Mouse (Mus musculus): ENCODE measurements around the gene Gm10271. TPM values are rescaled to one million over a fixed set of nuclear protein-coding genes. Genes with fewer than 3 reads are reported as not detected.

The Gm10271 gene
- total and polyA plus RNA-seq, 2 experiments from 2014 or later: not detected

DNA sequence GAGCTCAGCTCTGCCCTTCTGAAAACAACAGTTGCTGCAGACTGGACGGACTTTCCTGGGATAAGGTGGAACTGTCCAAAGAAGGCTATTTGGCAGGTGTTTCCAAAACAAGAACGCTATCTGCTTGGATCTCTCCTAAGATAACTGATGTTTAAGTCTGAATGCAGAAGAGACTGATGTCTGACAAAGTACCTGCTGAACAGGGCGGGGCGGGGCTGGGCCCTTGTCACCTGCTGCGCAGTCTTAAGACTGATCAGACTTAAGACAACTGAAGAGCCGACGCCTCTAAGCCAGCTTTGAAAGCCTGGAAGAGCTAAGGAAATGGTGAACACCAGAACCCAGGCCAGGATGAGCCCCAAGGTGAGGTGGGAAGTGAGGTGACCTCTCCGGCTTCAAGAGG, 51.8 kb downstream of the Gm10271 start:
- TF ChIP-seq CTCF (IDR thresholded peaks at IDR 0.05; ENCODE audit: low read depth): no peak
- Histone ChIP-seq H3K4me2 (ENCODE audit: low read depth, low read length) (no peak overlapping the region), H3K4me3 (ENCODE audit: low read length) (no peak overlapping the region), H3K27ac (no peak overlapping the region), H3K27me3 (ENCODE audit: insufficient read depth, low read length) (no peaks in the 10 kb centered on the region), H3K9ac (replicated peaks; ENCODE audit: low read length) (no peak overlapping the region), H3K36me3 (ENCODE audit: insufficient read depth, low read length) (peaks cover 23% of the 10 kb centered on the region; the same call in 1 of the 2 replicates), H3K4me1 (ENCODE audit: insufficient read depth, low read length) (no peaks in the 10 kb centered on the region), H3K9me3 (ENCODE audit: low read length) (no peaks in the 10 kb centered on the region)
- ATAC-seq (no peak), DNase-seq (ENCODE audit: low spot score) (no peak)
- WGBS: 90% methylated on average over 8 of the region's 8 CpGs

DNA sequence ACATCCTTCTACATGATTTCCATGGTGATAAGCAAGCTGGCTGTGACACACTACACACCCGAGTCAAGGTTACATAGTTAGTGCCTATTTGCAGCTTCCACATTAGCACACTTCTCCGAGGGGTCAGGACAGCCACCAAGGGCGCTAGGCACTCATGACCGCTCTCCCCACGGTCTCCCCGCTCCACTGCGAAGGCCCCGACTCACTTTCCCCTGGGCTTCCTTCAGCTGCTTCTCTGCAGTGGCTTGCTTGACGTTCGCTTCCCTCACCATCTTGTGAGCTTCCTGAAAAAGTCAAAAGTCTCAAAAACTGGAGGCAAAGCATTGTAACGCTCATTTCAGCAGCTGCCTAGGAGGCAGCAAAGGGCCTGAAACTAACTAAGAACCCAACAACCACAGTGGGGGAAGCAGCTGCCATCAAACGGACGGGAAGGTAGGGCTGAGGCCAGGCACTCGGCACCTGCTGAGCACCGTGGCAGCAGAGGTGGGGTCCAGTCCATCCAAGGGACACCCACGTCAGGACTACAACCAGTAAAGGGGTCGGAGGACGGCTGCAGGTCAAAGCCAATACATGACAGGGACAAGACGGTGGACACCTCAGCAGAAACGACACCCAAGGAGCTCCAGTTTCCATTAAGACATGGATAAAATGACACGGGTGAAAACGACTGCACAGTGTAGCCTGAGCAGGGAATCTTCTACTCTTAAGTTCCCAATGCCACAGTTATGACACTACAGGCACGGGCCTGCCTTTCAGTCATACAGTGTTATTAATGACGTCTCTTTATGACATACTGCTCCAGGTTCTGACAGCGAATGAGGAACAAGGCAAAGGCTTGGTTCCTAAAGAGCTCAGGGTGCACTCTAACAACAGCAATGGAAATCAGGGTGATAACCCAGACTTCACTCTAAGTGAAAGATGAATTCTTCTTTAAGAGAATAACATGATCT, 52.8 kb downstream of the Gm10271 start:
- Histone ChIP-seq H3K36me3 (ENCODE audit: insufficient read depth, low read length) (peaks cover 13% of the 10 kb centered on the region; the same call in 1 of the 2 replicates), H3K4me1 (ENCODE audit: insufficient read depth, low read length) (no peaks in the 10 kb centered on the region), H3K4me3 (ENCODE audit: low read length) (no peak overlapping the region), H3K4me2 (ENCODE audit: low read depth, low read length) (no peak overlapping the region), H3K9ac (replicated peaks; ENCODE audit: low read length) (no peak overlapping the region), H3K9me3 (ENCODE audit: low read length) (no peaks in the 10 kb centered on the region), H3K27me3 (ENCODE audit: insufficient read depth, low read length) (no peaks in the 10 kb centered on the region), H3K27ac (no peak overlapping the region)
- ATAC-seq (no peak), DNase-seq (ENCODE audit: low spot score) (no peak)
- WGBS: 85% methylated on average over 25 of the region's 25 CpGs
- no peak for TF ChIP-seq CTCF (IDR thresholded peaks at IDR 0.05; ENCODE audit: low read depth)

DNA sequence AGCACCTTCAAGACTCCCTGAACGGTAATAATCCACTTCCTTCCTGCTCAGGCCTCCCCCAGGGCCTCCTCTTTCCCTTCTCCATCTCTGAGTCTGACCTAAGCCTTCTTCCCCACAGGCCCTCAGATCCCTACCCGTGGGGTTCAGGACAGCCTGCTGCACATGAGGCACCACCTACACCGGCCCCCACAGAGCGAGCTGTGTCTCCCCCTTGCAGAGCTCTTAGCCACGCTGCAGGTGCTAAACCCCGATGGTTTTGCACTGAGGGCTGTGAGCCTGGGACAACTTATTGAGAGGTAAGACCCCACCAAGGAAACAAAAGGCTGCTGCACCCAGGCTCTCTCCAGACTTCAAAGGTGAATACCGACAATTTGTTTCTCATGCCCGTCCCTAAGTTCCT, 55.8 kb downstream of the Gm10271 start:
- no peaks in the 10 kb centered on the region for H3K9me3 ChIP-seq (ENCODE audit: low read length)
- H3K27me3 ChIP-seq (ENCODE audit: insufficient read depth, low read length): no peaks in the 10 kb centered on the region
- DNase-seq (ENCODE audit: low spot score) (no peak), ATAC-seq (no peak)
- no peak overlapping the region for H3K27ac ChIP-seq
- no peak overlapping the region for H3K4me3 ChIP-seq (ENCODE audit: low read length)
- H3K4me2 ChIP-seq (ENCODE audit: low read depth, low read length): no peak overlapping the region
- peaks cover 7% of the 10 kb centered on the region; the same call in 1 of the 2 replicates for H3K36me3 ChIP-seq (ENCODE audit: insufficient read depth, low read length)
- WGBS: 86% methylated on average over 8 of the region's 8 CpGs
- H3K4me1 ChIP-seq (ENCODE audit: insufficient read depth, low read length): no peaks in the 10 kb centered on the region
- TF ChIP-seq CTCF (IDR thresholded peaks at IDR 0.05; ENCODE audit: low read depth): no peak
- H3K9ac ChIP-seq (replicated peaks; ENCODE audit: low read length): no peak overlapping the region

DNA sequence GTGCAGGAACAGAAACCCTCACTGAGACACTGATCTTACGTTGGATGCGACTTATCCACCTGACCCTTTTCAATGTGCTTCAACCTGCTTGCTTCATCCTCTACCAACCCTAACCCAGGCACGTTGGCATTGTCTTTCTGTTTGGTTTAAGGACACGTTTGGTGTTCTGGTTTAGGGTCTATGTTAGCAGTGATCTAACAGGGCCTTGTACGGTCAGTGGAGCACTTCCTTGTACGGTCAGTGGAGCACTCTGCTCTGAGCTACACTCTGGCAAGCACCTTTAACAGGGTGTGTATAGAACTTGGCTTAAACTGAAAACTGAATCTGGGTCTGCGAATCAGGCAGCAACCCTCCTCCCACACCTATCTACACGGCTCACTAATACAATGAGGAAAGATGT, 57.1 kb downstream of the Gm10271 start:
- Histone ChIP-seq H3K27ac (no peak overlapping the region), H3K4me1 (ENCODE audit: insufficient read depth, low read length) (no peaks in the 10 kb centered on the region), H3K36me3 (ENCODE audit: insufficient read depth, low read length) (peaks cover 9% of the 10 kb centered on the region; the same call in 1 of the 2 replicates), H3K9me3 (ENCODE audit: low read length) (no peaks in the 10 kb centered on the region), H3K4me2 (ENCODE audit: low read depth, low read length) (no peak overlapping the region), H3K4me3 (ENCODE audit: low read length) (no peak overlapping the region), H3K9ac (replicated peaks; ENCODE audit: low read length) (no peak overlapping the region), H3K27me3 (ENCODE audit: insufficient read depth, low read length) (no peaks in the 10 kb centered on the region)
- no peak for TF ChIP-seq CTCF (IDR thresholded peaks at IDR 0.05; ENCODE audit: low read depth)
- WGBS: 96% methylated on average over 8 of the region's 8 CpGs
- no peak for DNase-seq (ENCODE audit: low spot score)
- no peak for ATAC-seq

DNA sequence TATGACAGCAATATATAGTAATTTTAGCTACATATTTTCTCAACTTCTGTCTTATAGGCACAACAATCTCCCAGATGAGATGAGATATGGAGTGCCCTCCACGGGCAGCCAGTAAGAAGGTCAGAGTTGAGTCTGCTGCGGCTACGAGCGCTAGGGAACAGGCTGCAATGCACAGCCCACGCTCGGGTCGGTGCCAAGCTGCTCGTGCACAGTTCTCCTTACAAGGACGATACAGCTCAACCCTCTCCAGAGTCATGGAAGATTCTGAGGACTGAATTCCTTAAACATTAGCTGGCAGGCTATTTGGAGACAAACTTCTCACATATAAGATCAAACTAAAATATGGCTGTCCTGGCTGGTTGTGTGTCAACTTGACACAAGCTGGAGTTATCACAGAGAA, 57.8 kb downstream of the Gm10271 start:
- H3K9me3 ChIP-seq (ENCODE audit: low read length): no peaks in the 10 kb centered on the region
- H3K27ac ChIP-seq: no peak overlapping the region
- 86% methylated on average over 9 of the region's 9 CpGs for WGBS

DNA sequence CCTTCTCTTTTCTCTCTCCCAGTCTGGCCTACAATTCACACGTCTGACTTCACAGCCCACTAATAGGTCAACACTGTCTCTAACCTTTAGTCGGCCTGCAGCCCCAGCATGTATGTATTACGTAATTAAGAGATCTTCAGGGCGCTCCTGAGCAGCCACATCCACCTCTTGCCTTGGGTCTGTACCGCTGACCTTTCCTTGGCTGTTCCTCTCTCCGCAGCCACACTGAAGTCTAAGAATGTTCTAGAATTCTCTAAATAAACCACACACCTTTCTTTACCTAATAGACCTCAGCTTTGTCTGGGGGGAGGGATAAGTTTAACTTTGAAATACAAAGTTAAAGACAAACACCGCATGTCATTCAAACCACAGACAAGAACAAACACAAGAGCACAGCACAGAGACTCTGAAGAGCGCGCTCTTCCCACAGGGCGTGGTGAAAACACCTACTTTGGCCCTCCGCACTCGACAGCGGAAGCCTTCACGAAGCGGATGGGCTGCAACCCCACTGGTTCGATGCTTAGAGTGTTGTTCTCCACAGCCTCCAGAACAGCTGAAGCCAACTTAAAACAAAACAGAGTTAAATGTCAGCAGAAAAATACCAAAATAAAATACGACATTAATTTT, 58.6 kb downstream of the Gm10271 start:
- peaks cover 16% of the 10 kb centered on the region; the same call in 1 of the 2 replicates for H3K36me3 ChIP-seq (ENCODE audit: insufficient read depth, low read length)
- H3K27ac ChIP-seq: no peak overlapping the region
- H3K9ac ChIP-seq (replicated peaks; ENCODE audit: low read length): no peak overlapping the region
- no peaks in the 10 kb centered on the region for H3K9me3 ChIP-seq (ENCODE audit: low read length)
- ATAC-seq (no peak), DNase-seq (ENCODE audit: low spot score) (no peak)
- WGBS: 94% methylated on average over 17 of the region's 17 CpGs
- TF ChIP-seq CTCF (IDR thresholded peaks at IDR 0.05; ENCODE audit: low read depth): no peak
- H3K4me1 ChIP-seq (ENCODE audit: insufficient read depth, low read length): no peaks in the 10 kb centered on the region
- H3K4me2 ChIP-seq (ENCODE audit: low read depth, low read length): no peak overlapping the region
- H3K4me3 ChIP-seq (ENCODE audit: low read length): no peak overlapping the region
- no peaks in the 10 kb centered on the region for H3K27me3 ChIP-seq (ENCODE audit: insufficient read depth, low read length)

More for the DNA sequence above, 57.8 kb downstream of the Gm10271 start:
- H3K4me1 ChIP-seq (ENCODE audit: insufficient read depth, low read length): no peaks in the 10 kb centered on the region
- no peaks in the 10 kb centered on the region for H3K27me3 ChIP-seq (ENCODE audit: insufficient read depth, low read length)
- ATAC-seq (no peak), DNase-seq (ENCODE audit: low spot score) (no peak)
- H3K4me3 ChIP-seq (ENCODE audit: low read length): no peak overlapping the region
- H3K4me2 ChIP-seq (ENCODE audit: low read depth, low read length): no peak overlapping the region
- peaks cover 16% of the 10 kb centered on the region; the same call in 1 of the 2 replicates for H3K36me3 ChIP-seq (ENCODE audit: insufficient read depth, low read length)
- TF ChIP-seq CTCF (IDR thresholded peaks at IDR 0.05; ENCODE audit: low read depth): no peak
- no peak overlapping the region for H3K9ac ChIP-seq (replicated peaks; ENCODE audit: low read length)

All from hindbrain, postnatal 0 days (tissue).